Mouse (Mus musculus) midbrain, embryonic 12.5 days (tissue): ENCODE results near the gene Wdr66. TPM values are rescaled to one million over a fixed set of nuclear protein-coding genes. Genes with fewer than 3 reads are reported as not detected.

Source experiments
- ATAC-seq: fragments of 200-750 bp; cut with Nextera tagmentation; 2 replicates; pipeline ENCODE4 v1.8.0; 2017; ENCODE audit warnings: low read depth, moderate TSS enrichment, moderate library complexity; ENCODE audit not compliant: low FRiP score
- H3K27ac ChIP-seq: fragments of 300-500 bp; sonication (generic); replicated peaks from 2 replicates; pipeline ENCODE4 v1.5.1; 2016; ENCODE audit warnings: mild to moderate bottlenecking
- H3K27me3 ChIP-seq: fragments of 300-500 bp; sonication (generic); 2 replicates; pipeline ENCODE4 v1.6.1; 2016; ENCODE audit warnings: mild to moderate bottlenecking
- H3K36me3 ChIP-seq: fragments of 300-500 bp; sonication (generic); 2 replicates; pipeline ENCODE4 v1.6.1; 2016
- H3K4me1 ChIP-seq: fragments of 300-500 bp; sonication (generic); 2 replicates; pipeline ENCODE4 v1.6.1; 2016
- H3K4me2 ChIP-seq: fragments of 300-500 bp; sonication (generic); replicated peaks from 2 replicates; pipeline ENCODE4 v1.6.1; 2016; ENCODE audit warnings: mild to moderate bottlenecking, moderate library complexity
- H3K4me3 ChIP-seq: fragments of 300-500 bp; sonication (generic); 2 replicates; pipeline ENCODE4 v1.5.1; 2016; ENCODE audit warnings: mild to moderate bottlenecking
- H3K9ac ChIP-seq: fragments of 300-500 bp; sonication (generic); replicated peaks from 2 replicates; pipeline ENCODE4 v1.6.1; 2016; ENCODE audit warnings: mild to moderate bottlenecking, moderate library complexity
- H3K9me3 ChIP-seq: fragments of 300-500 bp; sonication (generic); 2 replicates; pipeline ENCODE4 v1.6.1; 2016; ENCODE audit warnings: mild to moderate bottlenecking
- WGBS: fragments of 180-500 bp; shearing (Covaris S2); methylation state at CpG from one replicate; pipeline ENCODE4 v1.1.7; 2016; 5-methylcytosine and 5-hydroxymethylcytosine counted together
- polyA plus RNA-seq: library from polyadenylated mRNA; unstranded; fragments of >200 nt; fragmentation: Nextera tagmentation; extraction: Ambion mirVana; gene quantifications from 2 replicates; pipeline ENCODE4 v1.2.1, GENCODE M21; 2016

Wdr66 gene
- polyA plus RNA-seq, 1 experiment from 2014 or later: 1.1 TPM

GRCm38 (mm10) chr5:123236426-123236825 is 15.5 kb upstream of the Wdr66 start:
- no peaks in the 10 kb centered on the region for H3K27me3 ChIP-seq
- H3K9me3 ChIP-seq: no peaks in the 10 kb centered on the region
- no peak for ATAC-seq
- H3K27ac ChIP-seq: no peak overlapping the region
- no peak overlapping the region for H3K4me2 ChIP-seq
- WGBS: 90% methylated on average over 9 of the region's 9 CpGs
- peaks cover 7% of the 10 kb centered on the region; the same call in 1 of the 2 replicates for H3K4me1 ChIP-seq
- no peak overlapping the region for H3K4me3 ChIP-seq
- peaks cover 45% of the 10 kb centered on the region for H3K36me3 ChIP-seq
- no peak overlapping the region for H3K9ac ChIP-seq

GRCm38 (mm10) chr5:123239501-123239900 is 12.4 kb upstream of the Wdr66 start:
- Histone ChIP-seq H3K36me3 (peaks cover 71% of the 10 kb centered on the region), H3K27me3 (no peaks in the 10 kb centered on the region), H3K4me2 (no peak overlapping the region), H3K27ac (no peak overlapping the region), H3K4me1 (peaks cover 7% of the 10 kb centered on the region; the same call in 1 of the 2 replicates), H3K9me3 (no peaks in the 10 kb centered on the region), H3K4me3 (no peak overlapping the region), H3K9ac (no peak overlapping the region)
- WGBS: 91% methylated on average over 11 of the region's 11 CpGs
- no peak for ATAC-seq

GRCm38 (mm10) chr5:123245518-123245917 is 6.4 kb upstream of the Wdr66 start:
- ATAC-seq: no peak
- H3K9me3 ChIP-seq: no peaks in the 10 kb centered on the region
- H3K36me3 ChIP-seq: peaks cover 39% of the 10 kb centered on the region
- no peaks in the 10 kb centered on the region for H3K4me1 ChIP-seq
- no peak overlapping the region for H3K4me2 ChIP-seq
- no peak overlapping the region for H3K4me3 ChIP-seq
- H3K27me3 ChIP-seq: no peaks in the 10 kb centered on the region
- H3K27ac ChIP-seq: no peak overlapping the region
- H3K9ac ChIP-seq: no peak overlapping the region
- WGBS: 20% methylated on average over 4 of the region's 4 CpGs

- no peak for ATAC-seq
- H3K9ac ChIP-seq: no peak overlapping the region
- peaks cover 4% of the 10 kb centered on the region for H3K4me1 ChIP-seq
- H3K4me2 ChIP-seq: peak overlapping the region; percentile 46; the same call in 1 of the 2 replicates
- peaks cover 14% of the 10 kb centered on the region; the same call in 1 of the 2 replicates for H3K27me3 ChIP-seq
- H3K27ac ChIP-seq: no peak overlapping the region
- H3K4me3 ChIP-seq: no peak overlapping the region
- H3K9me3 ChIP-seq: no peaks in the 10 kb centered on the region
- peaks cover 6% of the 10 kb centered on the region; the same call in 1 of the 2 replicates for H3K36me3 ChIP-seq
- 73% methylated on average over 8 of the region's 8 CpGs for WGBS
These were observed 512 bp upstream of the Wdr66 start for GRCm38 (mm10) chr5:123251390-123251789.

GRCm38 (mm10) chr5:123256841-123257755 is 5.2 kb downstream of the Wdr66 start:
- WGBS: 35% methylated on average over 23 of the region's 23 CpGs
- ATAC-seq: no peak
- peak overlapping the region; percentile 32; the same call in 1 of the 2 replicates for H3K4me2 ChIP-seq
- peak overlapping the region; percentile 24; the same call in 1 of the 2 replicates for H3K9ac ChIP-seq
- peaks cover 14% of the 10 kb centered on the region; the same call in 1 of the 2 replicates for H3K27me3 ChIP-seq
- no peaks in the 10 kb centered on the region for H3K9me3 ChIP-seq
- H3K36me3 ChIP-seq: no peaks in the 10 kb centered on the region
- H3K4me1 ChIP-seq: peaks cover 11% of the 10 kb centered on the region
- peak overlapping the region; percentile 70 for H3K27ac ChIP-seq
- no peak overlapping the region for H3K4me3 ChIP-seq

- H3K9ac ChIP-seq: no peak overlapping the region
- H3K4me1 ChIP-seq: peaks cover 10% of the 10 kb centered on the region; the same call in 1 of the 2 replicates
- no peak for ATAC-seq
- no peaks in the 10 kb centered on the region for H3K36me3 ChIP-seq
- H3K4me2 ChIP-seq: no peak overlapping the region
- no peak overlapping the region for H3K27ac ChIP-seq
- 50% methylated on average over 5 of the region's 5 CpGs for WGBS
- peaks cover 7% of the 10 kb centered on the region; the same call in 1 of the 2 replicates for H3K27me3 ChIP-seq
- H3K9me3 ChIP-seq: no peaks in the 10 kb centered on the region
- H3K4me3 ChIP-seq: no peak overlapping the region
These were observed 7.1 kb downstream of the Wdr66 start for GRCm38 (mm10) chr5:123258990-123259389.

- Histone ChIP-seq H3K4me3 (no peak overlapping the region), H3K36me3 (no peaks in the 10 kb centered on the region), H3K4me1 (peaks cover 10% of the 10 kb centered on the region; the same call in 1 of the 2 replicates), H3K4me2 (no peak overlapping the region), H3K27ac (no peak overlapping the region), H3K27me3 (no peaks in the 10 kb centered on the region), H3K9ac (no peak overlapping the region), H3K9me3 (no peaks in the 10 kb centered on the region)
- ATAC-seq: no peak
- WGBS: 81% methylated on average over 8 of the region's 8 CpGs
These were observed 8.8 kb downstream of the Wdr66 start for GRCm38 (mm10) chr5:123260698-123261097.

- WGBS: 87% methylated on average over 3 of the region's 3 CpGs
- H3K4me3 ChIP-seq: no peak overlapping the region
- no peak overlapping the region for H3K9ac ChIP-seq
- no peaks in the 10 kb centered on the region for H3K4me1 ChIP-seq
- H3K9me3 ChIP-seq: no peaks in the 10 kb centered on the region
- no peaks in the 10 kb centered on the region for H3K27me3 ChIP-seq
- H3K4me2 ChIP-seq: no peak overlapping the region
- ATAC-seq: no peak
- no peak overlapping the region for H3K27ac ChIP-seq
- H3K36me3 ChIP-seq: no peaks in the 10 kb centered on the region
These were observed 15.0 kb downstream of the Wdr66 start for GRCm38 (mm10) chr5:123266909-123267308.

- peaks cover 8% of the 10 kb centered on the region; the same call in 1 of the 2 replicates for H3K4me1 ChIP-seq
- no peak for ATAC-seq
- no peaks in the 10 kb centered on the region for H3K36me3 ChIP-seq
- H3K27me3 ChIP-seq: no peaks in the 10 kb centered on the region
- H3K27ac ChIP-seq: no peak overlapping the region
- no peak overlapping the region for H3K9ac ChIP-seq
- H3K4me2 ChIP-seq: no peak overlapping the region
- H3K9me3 ChIP-seq: no peaks in the 10 kb centered on the region
- WGBS: 80% methylated on average over 28 of the region's 28 CpGs
- H3K4me3 ChIP-seq: no peak overlapping the region
These were observed 16.9 kb downstream of the Wdr66 start for GRCm38 (mm10) chr5:123268477-123269474.

GRCm38 (mm10) chr5:123270917-123271316 is 19.0 kb downstream of the Wdr66 start:
- Histone ChIP-seq H3K27ac (no peak overlapping the region), H3K9me3 (no peaks in the 10 kb centered on the region), H3K27me3 (no peaks in the 10 kb centered on the region), H3K4me3 (no peak overlapping the region), H3K4me2 (no peak overlapping the region), H3K9ac (no peak overlapping the region), H3K4me1 (peaks cover 14% of the 10 kb centered on the region), H3K36me3 (no peaks in the 10 kb centered on the region)
- no peak for ATAC-seq
- 77% methylated on average over 11 of the region's 11 CpGs for WGBS

- H3K4me3 ChIP-seq: no peak overlapping the region
- peaks cover 27% of the 10 kb centered on the region for H3K4me1 ChIP-seq
- no peak overlapping the region for H3K4me2 ChIP-seq
- H3K27me3 ChIP-seq: no peaks in the 10 kb centered on the region
- no peak overlapping the region for H3K27ac ChIP-seq
- ATAC-seq: no peak
- 52% methylated on average over 5 of the region's 5 CpGs for WGBS
- no peaks in the 10 kb centered on the region for H3K9me3 ChIP-seq
- H3K9ac ChIP-seq: no peak overlapping the region
- H3K36me3 ChIP-seq: no peaks in the 10 kb centered on the region
These were observed 21.0 kb downstream of the Wdr66 start for GRCm38 (mm10) chr5:123272927-123273326.
